Mouse (Mus musculus) thymus, postnatal 25 days (tissue): ENCODE results near the gene 1700047I17Rik2.
"Not testable (repeated sequence)": the region's sequence is repeated elsewhere in the genome, so short reads cannot be mapped to it uniquely, and the experiment has no call there.

Source experiments
- DNase-seq: peaks from one replicate; pipeline ENCODE4 v3.0.0; 2022

1700047I17Rik2 gene

GRCm38 (mm10) chr12:55199306-55199705 is at the start of gene 1700047I17Rik2:
Gene 1700047I17Rik2 (plus strand): TSS chr12:55199592.
- not testable (repeated sequence) for DNase-seq

GRCm38 (mm10) chr12:55154559-55155448 is 44.6 kb upstream of the 1700047I17Rik2 start, which contains the start of gene Srp54b:
Gene Srp54b (plus strand): TSS chr12:55155104.
- not testable (repeated sequence) for DNase-seq

DNA sequence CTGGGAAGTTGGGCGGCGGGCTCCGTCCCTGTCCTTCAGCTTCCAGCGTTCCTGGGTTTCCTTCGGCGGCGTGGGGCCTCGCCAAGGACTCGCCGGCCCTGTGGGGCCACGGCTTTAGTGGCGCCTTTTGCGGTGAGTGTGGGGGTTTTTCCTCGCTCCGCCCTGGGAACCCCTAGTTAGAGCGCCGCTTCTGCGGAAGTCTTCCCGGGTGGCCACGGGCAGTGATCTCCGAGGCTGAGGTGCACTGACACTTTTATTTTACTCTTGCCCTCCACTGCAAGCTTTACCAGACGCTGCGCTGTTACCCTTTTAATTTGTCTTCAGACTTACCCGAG is 44.0 kb upstream of the 1700047I17Rik2 start:
- not testable (repeated sequence) for DNase-seq

- DNase-seq, result not testable (repeated sequence)
Observed at GRCm38 (mm10) chr12:55167034-55167557, 32.3 kb upstream of the 1700047I17Rik2 start.

DNA sequence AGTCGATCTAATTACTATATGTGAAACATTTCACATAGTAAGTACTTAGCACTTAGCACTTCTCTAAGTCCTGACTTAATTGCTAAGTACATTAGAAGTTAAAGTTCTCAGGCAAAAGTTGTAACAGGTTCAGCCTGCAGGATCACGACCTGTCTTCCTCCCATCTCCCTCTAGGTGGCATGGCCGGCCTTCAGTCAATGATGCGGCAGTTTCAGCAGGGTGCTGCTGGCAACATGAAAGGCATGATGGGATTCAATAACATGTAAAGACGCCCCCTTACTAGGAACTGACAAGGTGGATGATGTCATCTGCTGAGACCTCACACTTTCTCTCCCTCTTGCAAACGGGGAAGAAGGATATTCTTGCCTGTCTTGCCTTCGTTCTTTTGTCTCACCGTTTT is 11.7 kb upstream of the 1700047I17Rik2 start:
- not testable (repeated sequence) for DNase-seq

- DNase-seq, result not testable (repeated sequence)
Observed at GRCm38 (mm10) chr12:55189127-55189526, 10.3 kb upstream of the 1700047I17Rik2 start.

GRCm38 (mm10) chr12:55199799-55200198 is 407 bp downstream of the 1700047I17Rik2 start:
- DNase-seq, result not testable (repeated sequence)

- not testable (repeated sequence) for DNase-seq
Observed at GRCm38 (mm10) chr12:55212944-55213343, 13.6 kb downstream of the 1700047I17Rik2 start.

- not testable (repeated sequence) for DNase-seq
Observed at GRCm38 (mm10) chr12:55229626-55230519, 30.5 kb downstream of the 1700047I17Rik2 start, which contains the start of gene Srp54c. Gene Srp54c (plus strand): TSS chr12:55230168.

DNA sequence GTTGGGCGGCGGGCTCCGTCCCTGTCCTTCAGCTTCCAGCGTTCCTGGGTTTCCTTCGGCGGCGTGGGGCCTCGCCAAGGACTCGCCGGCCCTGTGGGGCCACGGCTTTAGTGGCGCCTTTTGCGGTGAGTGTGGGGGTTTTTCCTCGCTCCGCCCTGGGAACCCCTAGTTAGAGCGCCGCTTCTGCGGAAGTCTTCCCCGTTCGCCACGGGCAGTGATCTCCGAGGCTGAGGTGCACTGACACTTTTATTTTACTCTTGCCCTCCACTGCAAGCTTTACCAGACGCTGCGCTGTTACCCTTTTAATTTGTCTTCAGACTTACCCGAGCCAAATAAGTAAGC is 31.1 kb downstream of the 1700047I17Rik2 start:
- peak; percentile 18 for DNase-seq

- DNase-seq, result not testable (repeated sequence)
Observed at GRCm38 (mm10) chr12:55242243-55242642, 42.9 kb downstream of the 1700047I17Rik2 start.

- DNase-seq, result not testable (repeated sequence)
Observed at GRCm38 (mm10) chr12:55261950-55262349, 62.6 kb downstream of the 1700047I17Rik2 start.

- DNase-seq, result not testable (repeated sequence)
Observed at GRCm38 (mm10) chr12:55263385-55263784, 64.0 kb downstream of the 1700047I17Rik2 start.
